Mouse (Mus musculus): Measurements from ENCODE around the gene Tmem212. TPM values are rescaled to one million over a fixed set of nuclear protein-coding genes. Genes with fewer than 3 reads are reported as not detected.

Gene Tmem212
- polyA plus RNA-seq, 1 experiment from 2014 or later, result not detected

DNA sequence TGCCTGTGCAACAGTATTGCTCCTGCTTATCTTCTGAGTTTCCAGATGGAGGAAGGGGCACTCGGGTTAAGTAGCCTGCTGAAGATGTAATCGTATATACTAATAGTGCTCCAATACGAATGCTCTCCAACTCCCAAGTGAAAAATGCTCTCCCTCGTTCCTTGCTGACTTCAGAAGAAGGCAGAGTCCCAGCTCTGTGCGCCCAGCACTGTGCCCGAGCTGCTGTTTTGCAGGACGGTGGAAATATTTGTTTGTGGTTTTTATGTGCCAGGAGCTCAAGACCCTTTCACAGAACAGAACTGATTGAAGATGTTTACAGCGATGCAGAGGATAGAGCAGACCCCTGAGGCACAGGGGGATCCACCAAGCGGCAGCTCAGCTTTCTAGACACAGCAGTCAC is 55.9 kb downstream of the Tmem212 start:
- H3K36me3 ChIP-seq (ENCODE audit: control insufficient read depth, insufficient read depth, low read length), result no peaks in the 10 kb centered on the region
- H3K4me1 ChIP-seq (ENCODE audit: control insufficient read depth, insufficient read depth, low read length), result peaks cover 14% of the 10 kb centered on the region
- H3K4me2 ChIP-seq, result peak overlapping the region; percentile 52
- H3K9me3 ChIP-seq (replicated peaks; ENCODE audit: control insufficient read depth, low read length), result no peaks in the 10 kb centered on the region
- 33% methylated on average over 9 of the region's 9 CpGs for WGBS (ENCODE audit: insufficient replicate concordance)
- H3K9ac ChIP-seq (ENCODE audit: low read depth, low read length), result peak overlapping the region; percentile 49; the same call in 1 of the 2 replicates
- peak overlapping the region; percentile 20; the same call in 1 of the 2 replicates for H3K4me3 ChIP-seq (ENCODE audit: low read depth, low read length)
- 0 out of 2 replicates have a peak, but pooled peaks have one; percentile 22 for ATAC-seq (replicated peaks; ENCODE audit: insufficient number of reproducible peaks, low FRiP score, low TSS enrichment)
- H3K27me3 ChIP-seq (ENCODE audit: control insufficient read depth, insufficient read depth, low read length), result no peaks in the 10 kb centered on the region
- H3K27ac ChIP-seq (ENCODE audit: low read depth, low read length), result 0 out of 2 replicates have a peak overlapping the region, but pooled peaks have one; percentile 31

DNA sequence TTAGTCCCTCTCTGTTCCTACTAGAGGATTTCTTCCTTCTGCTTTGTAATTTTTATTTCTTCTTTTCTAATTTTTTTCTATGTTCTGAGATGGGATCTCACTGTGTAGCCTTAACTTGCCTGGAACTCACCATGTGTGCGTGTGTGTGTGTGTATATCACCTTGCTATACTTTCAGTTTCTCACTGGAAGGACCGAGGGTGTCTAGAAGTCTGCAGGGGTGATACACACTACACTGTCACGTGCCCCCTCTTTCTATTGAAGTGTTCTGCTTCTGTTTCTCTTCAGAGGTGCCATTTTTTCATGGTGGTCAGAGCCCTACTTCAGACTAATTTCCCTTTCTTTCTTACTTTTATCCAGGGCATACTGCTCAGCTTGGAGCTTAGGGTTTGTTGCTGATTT is 56.4 kb downstream of the Tmem212 start:
- peak overlapping the region; percentile 49; the same call in 1 of the 2 replicates for H3K9ac ChIP-seq (ENCODE audit: low read depth, low read length)
- H3K4me3 ChIP-seq (ENCODE audit: low read depth, low read length), result peak overlapping the region; percentile 20; the same call in 1 of the 2 replicates
- H3K27ac ChIP-seq (ENCODE audit: low read depth, low read length), result no peak overlapping the region
- no peak for ATAC-seq (replicated peaks; ENCODE audit: insufficient number of reproducible peaks, low FRiP score, low TSS enrichment)
- H3K27me3 ChIP-seq (ENCODE audit: control insufficient read depth, insufficient read depth, low read length), result no peaks in the 10 kb centered on the region
- peak overlapping the region; percentile 52 for H3K4me2 ChIP-seq
- 26% methylated on average over 3 of the region's 3 CpGs for WGBS (ENCODE audit: insufficient replicate concordance)
- peaks cover 14% of the 10 kb centered on the region for H3K4me1 ChIP-seq (ENCODE audit: control insufficient read depth, insufficient read depth, low read length)
- H3K9me3 ChIP-seq (replicated peaks; ENCODE audit: control insufficient read depth, low read length), result no peaks in the 10 kb centered on the region
- H3K36me3 ChIP-seq (ENCODE audit: control insufficient read depth, insufficient read depth, low read length), result no peaks in the 10 kb centered on the region

DNA sequence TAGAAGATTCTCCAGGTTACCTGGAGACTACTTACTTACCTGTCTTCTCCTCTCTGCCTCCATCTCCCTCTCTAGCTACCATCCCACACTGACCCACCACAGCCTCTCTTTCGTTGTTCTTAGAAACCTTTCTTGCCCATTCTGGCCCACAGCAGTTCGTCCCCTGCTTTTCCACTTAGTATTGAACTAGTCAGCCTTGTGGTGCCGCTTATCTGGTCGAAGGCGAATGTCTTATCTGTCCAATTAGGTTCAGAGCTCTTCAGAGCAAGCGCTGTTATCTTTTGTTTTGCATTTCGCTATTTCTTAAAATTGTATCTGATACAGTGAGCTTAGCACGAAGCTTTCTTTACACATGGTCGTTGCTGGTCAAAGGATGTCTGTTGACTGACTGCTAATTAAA is 56.9 kb downstream of the Tmem212 start:
- 27% methylated on average over 9 of the region's 9 CpGs for WGBS (ENCODE audit: insufficient replicate concordance)
- peak overlapping the region; percentile 52 for H3K4me2 ChIP-seq
- no peak for ATAC-seq (replicated peaks; ENCODE audit: insufficient number of reproducible peaks, low FRiP score, low TSS enrichment)

DNA sequence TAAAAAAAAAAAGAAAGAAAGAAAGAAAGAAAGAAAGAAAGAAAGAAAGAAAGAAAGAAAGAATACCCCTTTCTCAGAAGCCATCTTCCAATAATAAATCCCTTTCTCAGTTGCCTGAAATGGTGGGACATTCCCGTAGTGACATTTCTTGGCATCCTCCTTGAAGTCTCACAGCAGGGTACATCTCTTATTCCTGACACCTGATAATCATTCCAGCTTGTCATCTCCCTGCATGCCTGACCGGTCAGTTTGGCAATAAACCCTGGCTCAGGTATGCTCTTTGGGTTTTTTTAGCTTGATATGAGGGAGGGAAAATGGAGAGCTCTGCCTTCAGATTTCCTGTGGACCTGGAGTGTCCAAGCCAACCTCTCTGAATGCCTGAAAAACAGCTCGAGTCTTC is 59.9 kb downstream of the Tmem212 start:
- peaks cover 8% of the 10 kb centered on the region for H3K4me1 ChIP-seq (ENCODE audit: control insufficient read depth, insufficient read depth, low read length)
- WGBS (ENCODE audit: insufficient replicate concordance), result 58% methylated on average over 3 of the region's 3 CpGs
- no peak for ATAC-seq (replicated peaks; ENCODE audit: insufficient number of reproducible peaks, low FRiP score, low TSS enrichment)

More for the DNA sequence above, 56.9 kb downstream of the Tmem212 start:
- Histone ChIP-seq H3K9ac (ENCODE audit: low read depth, low read length) (no peak overlapping the region), H3K36me3 (ENCODE audit: control insufficient read depth, insufficient read depth, low read length) (no peaks in the 10 kb centered on the region), H3K4me3 (ENCODE audit: low read depth, low read length) (no peak overlapping the region), H3K27ac (ENCODE audit: low read depth, low read length) (no peak overlapping the region), H3K27me3 (ENCODE audit: control insufficient read depth, insufficient read depth, low read length) (no peaks in the 10 kb centered on the region), H3K4me1 (ENCODE audit: control insufficient read depth, insufficient read depth, low read length) (peaks cover 14% of the 10 kb centered on the region), H3K9me3 (replicated peaks; ENCODE audit: control insufficient read depth, low read length) (no peaks in the 10 kb centered on the region)

DNA sequence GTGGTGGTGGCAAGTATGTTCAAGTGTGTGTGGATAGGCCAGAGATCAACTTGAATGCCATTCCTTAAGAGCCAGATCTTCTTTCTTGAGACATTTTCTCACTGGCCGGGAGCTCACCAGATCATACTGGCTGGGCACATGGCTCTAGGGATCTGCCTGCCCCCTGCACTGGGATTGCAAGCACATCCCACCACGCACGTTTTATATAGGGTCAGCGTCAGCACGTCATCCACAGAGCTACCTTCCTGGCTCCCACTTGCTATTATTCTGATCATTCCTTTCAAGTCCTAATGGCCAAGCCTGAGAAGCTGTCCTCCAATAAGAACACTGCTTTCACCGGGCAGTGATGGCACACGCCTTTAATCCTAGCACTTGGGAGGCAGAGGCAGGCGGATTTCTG is 60.4 kb downstream of the Tmem212 start:
- Histone ChIP-seq H3K9ac (ENCODE audit: low read depth, low read length) (no peak overlapping the region), H3K9me3 (replicated peaks; ENCODE audit: control insufficient read depth, low read length) (peaks cover 4% of the 10 kb centered on the region; the same call in 1 of the 2 replicates), H3K4me1 (ENCODE audit: control insufficient read depth, insufficient read depth, low read length) (peaks cover 8% of the 10 kb centered on the region), H3K4me3 (ENCODE audit: low read depth, low read length) (no peak overlapping the region), H3K36me3 (ENCODE audit: control insufficient read depth, insufficient read depth, low read length) (no peaks in the 10 kb centered on the region), H3K4me2 (no peak overlapping the region), H3K27ac (ENCODE audit: low read depth, low read length) (no peak overlapping the region), H3K27me3 (ENCODE audit: control insufficient read depth, insufficient read depth, low read length) (no peaks in the 10 kb centered on the region)
- no peak for ATAC-seq (replicated peaks; ENCODE audit: insufficient number of reproducible peaks, low FRiP score, low TSS enrichment)
- WGBS (ENCODE audit: insufficient replicate concordance), result 89% methylated on average over 8 of the region's 8 CpGs

More for the DNA sequence above, 59.9 kb downstream of the Tmem212 start:
- Histone ChIP-seq H3K27ac (ENCODE audit: low read depth, low read length) (no peak overlapping the region), H3K9ac (ENCODE audit: low read depth, low read length) (no peak overlapping the region), H3K9me3 (replicated peaks; ENCODE audit: control insufficient read depth, low read length) (peaks cover 4% of the 10 kb centered on the region; the same call in 1 of the 2 replicates), H3K27me3 (ENCODE audit: control insufficient read depth, insufficient read depth, low read length) (no peaks in the 10 kb centered on the region), H3K4me3 (ENCODE audit: low read depth, low read length) (no peak overlapping the region), H3K36me3 (ENCODE audit: control insufficient read depth, insufficient read depth, low read length) (no peaks in the 10 kb centered on the region), H3K4me2 (no peak overlapping the region)

DNA sequence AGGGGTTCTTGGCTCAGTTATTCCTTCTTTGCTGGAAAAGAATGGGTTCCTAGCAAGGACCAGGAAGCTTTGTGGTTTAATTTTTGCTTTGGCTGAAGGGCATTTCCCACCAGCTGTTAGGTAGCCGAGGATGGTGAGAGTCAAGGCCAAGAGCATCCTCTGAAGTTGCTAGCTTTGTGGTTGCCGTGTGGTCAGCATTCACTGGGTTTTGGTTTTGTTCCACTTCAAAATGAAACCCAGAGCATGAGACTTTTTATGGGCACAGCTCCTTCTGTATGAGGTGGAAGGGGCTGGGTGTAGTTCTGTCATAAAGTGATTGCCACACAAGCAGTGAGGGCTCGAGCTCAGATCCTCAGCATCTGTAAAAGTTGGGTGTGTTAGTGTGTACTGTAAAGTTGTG is 67.4 kb downstream of the Tmem212 start:
- H3K27me3 ChIP-seq (ENCODE audit: control insufficient read depth, insufficient read depth, low read length), result no peaks in the 10 kb centered on the region
- no peak overlapping the region for H3K9ac ChIP-seq (ENCODE audit: low read depth, low read length)
- H3K36me3 ChIP-seq (ENCODE audit: control insufficient read depth, insufficient read depth, low read length), result no peaks in the 10 kb centered on the region
- peaks cover 4% of the 10 kb centered on the region; the same call in 1 of the 2 replicates for H3K9me3 ChIP-seq (replicated peaks; ENCODE audit: control insufficient read depth, low read length)
- H3K4me2 ChIP-seq, result no peak overlapping the region
- no peaks in the 10 kb centered on the region for H3K4me1 ChIP-seq (ENCODE audit: control insufficient read depth, insufficient read depth, low read length)
- ATAC-seq (replicated peaks; ENCODE audit: insufficient number of reproducible peaks, low FRiP score, low TSS enrichment), result no peak
- H3K27ac ChIP-seq (ENCODE audit: low read depth, low read length), result no peak overlapping the region
- WGBS (ENCODE audit: insufficient replicate concordance), result 75% methylated on average over 3 of the region's 3 CpGs
- no peak overlapping the region for H3K4me3 ChIP-seq (ENCODE audit: low read depth, low read length)

DNA sequence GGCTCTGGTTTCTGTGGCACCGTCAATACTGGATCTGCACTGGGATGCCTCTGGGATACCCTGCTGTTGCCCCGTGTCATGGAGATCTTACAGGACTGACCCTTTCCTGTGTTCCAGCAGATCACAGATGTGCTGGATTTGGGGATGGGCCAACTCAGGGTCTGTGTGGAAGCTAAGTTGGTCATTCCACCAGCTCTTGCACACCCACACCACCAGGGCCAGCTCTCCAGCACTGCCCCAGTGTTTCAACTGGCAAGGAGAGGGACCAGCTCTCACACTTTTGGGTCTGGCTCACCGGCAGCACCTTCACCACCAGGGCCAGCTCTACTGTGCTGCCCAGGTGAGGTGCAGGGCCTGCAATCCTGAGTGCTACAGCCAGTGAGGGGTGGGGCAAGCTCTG is 68.9 kb downstream of the Tmem212 start:
- Histone ChIP-seq H3K4me2 (no peak overlapping the region), H3K27ac (ENCODE audit: low read depth, low read length) (no peak overlapping the region), H3K27me3 (ENCODE audit: control insufficient read depth, insufficient read depth, low read length) (no peaks in the 10 kb centered on the region), H3K9me3 (replicated peaks; ENCODE audit: control insufficient read depth, low read length) (peaks cover 4% of the 10 kb centered on the region; the same call in 1 of the 2 replicates), H3K4me1 (ENCODE audit: control insufficient read depth, insufficient read depth, low read length) (no peaks in the 10 kb centered on the region), H3K9ac (ENCODE audit: low read depth, low read length) (no peak overlapping the region), H3K4me3 (ENCODE audit: low read depth, low read length) (no peak overlapping the region), H3K36me3 (ENCODE audit: control insufficient read depth, insufficient read depth, low read length) (no peaks in the 10 kb centered on the region)
- no peak for ATAC-seq (replicated peaks; ENCODE audit: insufficient number of reproducible peaks, low FRiP score, low TSS enrichment)
- WGBS (ENCODE audit: insufficient replicate concordance), result 79% methylated on average over 3 of the region's 3 CpGs

DNA sequence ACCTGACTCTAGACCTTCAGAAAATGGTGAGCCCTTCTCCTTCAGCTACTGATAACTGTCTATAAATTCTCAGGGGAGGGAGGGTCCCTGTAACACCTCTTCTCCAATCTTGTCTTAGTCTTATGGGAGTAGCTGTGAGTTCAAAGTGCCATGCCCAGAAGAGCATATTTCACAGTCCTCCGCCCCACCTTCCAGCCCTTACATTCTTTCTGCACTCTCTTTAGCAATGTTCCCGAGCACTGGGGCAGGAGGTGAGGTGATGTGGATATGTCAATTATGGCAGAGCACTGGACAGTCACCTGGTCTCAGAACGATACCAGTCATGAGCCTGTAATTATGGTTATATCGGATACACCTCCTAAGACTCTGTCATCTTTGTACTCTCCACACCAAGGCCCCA is 70.2 kb downstream of the Tmem212 start:
- no peaks in the 10 kb centered on the region for H3K36me3 ChIP-seq (ENCODE audit: control insufficient read depth, insufficient read depth, low read length)
- H3K4me2 ChIP-seq, result no peak overlapping the region
- no peak for ATAC-seq (replicated peaks; ENCODE audit: insufficient number of reproducible peaks, low FRiP score, low TSS enrichment)

More for the DNA sequence above, 70.2 kb downstream of the Tmem212 start:
- H3K27ac ChIP-seq (ENCODE audit: low read depth, low read length), result no peak overlapping the region
- no peaks in the 10 kb centered on the region for H3K9me3 ChIP-seq (replicated peaks; ENCODE audit: control insufficient read depth, low read length)
- no peaks in the 10 kb centered on the region for H3K4me1 ChIP-seq (ENCODE audit: control insufficient read depth, insufficient read depth, low read length)
- H3K4me3 ChIP-seq (ENCODE audit: low read depth, low read length), result no peak overlapping the region
- H3K9ac ChIP-seq (ENCODE audit: low read depth, low read length), result no peak overlapping the region
- no peaks in the 10 kb centered on the region for H3K27me3 ChIP-seq (ENCODE audit: control insufficient read depth, insufficient read depth, low read length)
- 74% methylated on average over 4 of the region's 4 CpGs for WGBS (ENCODE audit: insufficient replicate concordance)

Data from heart, embryonic 11.5 days (tissue).